Mouse (Mus musculus) frontal cortex, postnatal 10 days (tissue): Measurements from ENCODE around the gene Tmem211.

Experiments used
- DNase-seq, 2 experiments: peaks; one replicate each; pipeline ENCODE4 v3.0.0; 2022; ENCODE audit warnings: low spot score in 2 of 2, mixed read lengths in 1 of 2

Tmem211 gene

GRCm38 (mm10) chr5:113212156-113212835 is 14.4 kb upstream of the Tmem211 start:
- no peak for DNase-seq

- DNase-seq: no peak
Observed at GRCm38 (mm10) chr5:113214041-113214440, 12.7 kb upstream of the Tmem211 start.

GRCm38 (mm10) chr5:113214455-113214854 is 12.3 kb upstream of the Tmem211 start:
- DNase-seq: no peak

GRCm38 (mm10) chr5:113215610-113216011 is 11.1 kb upstream of the Tmem211 start:
- no peak for DNase-seq

- no peak for DNase-seq
Observed at GRCm38 (mm10) chr5:113216328-113216960, 10.3 kb upstream of the Tmem211 start.

- no peak for DNase-seq
Observed at GRCm38 (mm10) chr5:113217076-113217475, 9.6 kb upstream of the Tmem211 start.

GRCm38 (mm10) chr5:113218617-113219235 is 8.0 kb upstream of the Tmem211 start:
- DNase-seq: no peak

GRCm38 (mm10) chr5:113219450-113219849 is 7.3 kb upstream of the Tmem211 start:
- no peak for DNase-seq

GRCm38 (mm10) chr5:113219876-113220275 is 6.8 kb upstream of the Tmem211 start:
- DNase-seq: no peak

GRCm38 (mm10) chr5:113220383-113221146 is 6.1 kb upstream of the Tmem211 start:
- no peak for DNase-seq

GRCm38 (mm10) chr5:113221147-113221865 is 5.4 kb upstream of the Tmem211 start, which contains the start of gene 2900026A02Rik:
TSS of gene 2900026A02Rik (minus strand) at chr5:113221236.
- peak in 1 of 2 experiments; percentile 79 for DNase-seq

- DNase-seq: no peak
Observed at GRCm38 (mm10) chr5:113223888-113224287, 2.8 kb upstream of the Tmem211 start.

- DNase-seq: no peak
Observed at GRCm38 (mm10) chr5:113225271-113225670, 1.4 kb upstream of the Tmem211 start.

- DNase-seq: no peak
Observed at GRCm38 (mm10) chr5:113225686-113226435, 848 bp upstream of the Tmem211 start.

GRCm38 (mm10) chr5:113230196-113230595 is 3.5 kb downstream of the Tmem211 start:
- no peak for DNase-seq

GRCm38 (mm10) chr5:113249263-113249930 is 22.7 kb downstream of the Tmem211 start:
- DNase-seq: no peak

GRCm38 (mm10) chr5:113250806-113251205 is 24.1 kb downstream of the Tmem211 start:
- no peak for DNase-seq

- DNase-seq: no peak
Observed at GRCm38 (mm10) chr5:113265637-113266036, 38.9 kb downstream of the Tmem211 start.

GRCm38 (mm10) chr5:113268246-113268645 is 41.5 kb downstream of the Tmem211 start:
- DNase-seq: no peak

GRCm38 (mm10) chr5:113270043-113270442 is 43.3 kb downstream of the Tmem211 start:
- no peak for DNase-seq
